Comparison of ENCODE assay signal across 23 mouse cellular contexts in the genomic region with DNA sequence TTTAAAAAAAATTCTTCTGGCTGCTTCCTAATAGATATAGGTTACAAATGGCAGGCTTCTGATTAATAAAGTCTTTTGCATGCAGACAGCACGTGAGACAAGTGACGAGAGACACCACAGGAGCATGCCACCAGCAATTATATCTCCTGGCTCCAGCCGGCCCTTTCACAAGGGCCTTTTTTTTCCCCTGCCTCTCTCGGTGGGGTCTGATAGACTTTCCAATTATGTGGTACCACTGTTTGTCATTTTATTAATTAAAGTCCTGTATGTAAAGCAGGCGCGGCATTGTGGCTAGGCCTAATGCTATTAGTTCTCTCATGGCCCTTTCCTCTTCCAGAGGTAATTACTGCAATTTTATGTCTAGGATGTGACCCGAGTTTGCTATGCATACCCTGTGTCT.
DNase-seq lines count a peak whose midpoint lies in the region; ATAC-seq and TF ChIP-seq lines count a peak whose summit lies in the region.
"Had no signal": no experiment of that assay in that cellular context is flagged by ENCODE, and none has a peak within 500 bp of the region (broad histone marks: within the 10 kb centered on the region; RNA-seq: fewer than 3 reads in every experiment).

No protein-coding gene starts in this region.

- peak; percentile 42 for DNase-seq in forebrain, embryonic 11.5 days (ENCODE audit: low spot score)
- DNase-seq in forebrain, embryonic 14.5 days (ENCODE audit: low spot score) = no peak
- DNase-seq in brain, embryonic 14.5 days (ENCODE audit: low read depth) = peak; percentile 52
- peak; percentile 55 for DNase-seq in retina, embryonic 14.5 days (ENCODE audit: low spot score)
- peak; percentile 76 for DNase-seq in retina, postnatal 1 day
- DNase-seq in liver, postnatal 0 days = no peak
- no peak for DNase-seq in frontal cortex, adult 2 months (ENCODE audit: extremely low spot score in 1 of 2, low spot score in 1 of 2)
- DNase-seq in heart, postnatal 25 days (ENCODE audit: low spot score) = no peak
- DNase-seq: adrenal gland, adult 2 months; adrenal gland, adult 8-10 months; adrenal gland, postnatal 10 days; adrenal gland, postnatal 14 days; adrenal gland, postnatal 25 days; adrenal gland, postnatal 36 days; B cell, adult 2 months; cerebellum, adult 11 months; cerebellum, adult 11-12 months; cerebellum, adult 18-20 months had no signal

- no peaks in the 10 kb centered on the region for H3K36me3 ChIP-seq in forebrain, embryonic 11.5 days (ENCODE audit: control insufficient read depth, insufficient read depth, low read length)
- H3K36me3 ChIP-seq in forebrain, embryonic 14.5 days (ENCODE audit: control insufficient read depth, insufficient read depth, low read length) = no peaks in the 10 kb centered on the region
- no peaks in the 10 kb centered on the region for H3K36me3 ChIP-seq in liver, postnatal 0 days (replicated peaks; ENCODE audit: insufficient read depth, low read length)
- H3K36me3 ChIP-seq: G1E had no signal

- intact Hi-C loops in heart, postnatal 25 days (cut with DNase I) = no loop called here

- no peak for ATAC-seq in forebrain, embryonic 11.5 days (replicated peaks; ENCODE audit: low FRiP score)
- ATAC-seq in forebrain, embryonic 14.5 days = no peak
- ATAC-seq in liver, postnatal 0 days = no peak
- ATAC-seq: activated CD4-positive, CD25-positive, alpha-beta regulatory T cell, adult 4 months; CD4-positive, CD25-positive, alpha-beta regulatory T cell, adult 4 months; Patski had no signal

- no peak overlapping the region for H3K4me2 ChIP-seq in forebrain, embryonic 11.5 days (ENCODE audit: low read depth, low read length, severe bottlenecking)
- no peak overlapping the region for H3K4me2 ChIP-seq in forebrain, embryonic 14.5 days (ENCODE audit: low read length)
- H3K4me2 ChIP-seq in liver, postnatal 0 days (ENCODE audit: low read depth, low read length) = no peak overlapping the region

- H3K27ac ChIP-seq in forebrain, embryonic 11.5 days (ENCODE audit: low read depth, low read length) = no peak overlapping the region
- H3K27ac ChIP-seq in forebrain, embryonic 14.5 days (ENCODE audit: low read depth, low read length) = no peak overlapping the region
- H3K27ac ChIP-seq in liver, postnatal 0 days (ENCODE audit: low read depth) = no peak overlapping the region

- TF ChIP-seq POLR2A in brain, embryonic 14.5 days (IDR thresholded peaks at IDR 0.05; ENCODE audit: borderline replicate concordance, extremely low read depth, insufficient read depth, insufficient read length, poor library complexity, severe bottlenecking) = no peak

- TF ChIP-seq EP300 in liver, postnatal 0 days (IDR thresholded peaks at IDR 0.05; ENCODE audit: low read depth) = no peak

- 49% methylated on average over 7 of the region's 7 CpGs for whole genome bisulfite sequencing in forebrain, embryonic 11.5 days
- 19% methylated on average over 7 of the region's 7 CpGs for WGBS in forebrain, embryonic 14.5 days
- 81% methylated on average over 7 of the region's 7 CpGs for WGBS in liver, postnatal 0 days (ENCODE audit: insufficient replicate concordance)

- no peak overlapping the region for H3K9ac ChIP-seq in forebrain, embryonic 11.5 days (ENCODE audit: low read length)
- H3K9ac ChIP-seq in forebrain, embryonic 14.5 days (ENCODE audit: low read length) = no peak overlapping the region
- H3K9ac ChIP-seq in liver, postnatal 0 days (replicated peaks) = no peak overlapping the region

- H3K4me3 ChIP-seq in forebrain, embryonic 11.5 days (ENCODE audit: low read depth, low read length) = no peak overlapping the region
- no peak overlapping the region for H3K4me3 ChIP-seq in forebrain, embryonic 14.5 days (ENCODE audit: low read depth, low read length)
- no peak overlapping the region for H3K4me3 ChIP-seq in liver, postnatal 0 days (ENCODE audit: low read depth, low read length)

- H3K9me3 ChIP-seq in forebrain, embryonic 11.5 days (ENCODE audit: control insufficient read depth, low read length) = no peaks in the 10 kb centered on the region
- H3K9me3 ChIP-seq in forebrain, embryonic 14.5 days (replicated peaks; ENCODE audit: control insufficient read depth, low read length) = no peaks in the 10 kb centered on the region
- no peaks in the 10 kb centered on the region for H3K9me3 ChIP-seq in liver, postnatal 0 days (ENCODE audit: low read length)

- no peak for TF ChIP-seq CTCF in brain, embryonic 14.5 days (IDR thresholded peaks at IDR 0.05; ENCODE audit: borderline replicate concordance, extremely low read depth, insufficient read depth, insufficient read length)
- TF ChIP-seq CTCF in liver, postnatal 0 days (IDR thresholded peaks at IDR 0.05; ENCODE audit: low read depth) = no peak

- no peaks in the 10 kb centered on the region for H3K27me3 ChIP-seq in forebrain, embryonic 11.5 days (ENCODE audit: control insufficient read depth, insufficient read depth, low read length)
- H3K27me3 ChIP-seq in forebrain, embryonic 14.5 days (replicated peaks; ENCODE audit: control insufficient read depth, insufficient read depth, low read length) = no peaks in the 10 kb centered on the region
- H3K27me3 ChIP-seq in liver, postnatal 0 days (ENCODE audit: insufficient read depth, low read length) = no peaks in the 10 kb centered on the region
- H3K27me3 ChIP-seq: CH12.LX, Patski had no signal

- H3K4me1 ChIP-seq in forebrain, embryonic 11.5 days (replicated peaks; ENCODE audit: control insufficient read depth, insufficient read depth, low read length) = no peaks in the 10 kb centered on the region
- 0 out of 2 replicates have a peak, but pooled peaks cover 5% of the 10 kb centered on the region for H3K4me1 ChIP-seq in forebrain, embryonic 14.5 days (ENCODE audit: control insufficient read depth, insufficient read depth, low read length)
- H3K4me1 ChIP-seq in liver, postnatal 0 days (ENCODE audit: insufficient read depth) = no peaks in the 10 kb centered on the region

Comparison
In these comparisons a context has a peak if more than half of its experiments do, and no peak if none do; other contexts are left out.
1. DNase-seq: peak in forebrain, embryonic 11.5 days (single experiment), brain, embryonic 14.5 days (single experiment), retina, embryonic 14.5 days (single experiment) and retina, postnatal 1 day (single experiment); none in forebrain, embryonic 14.5 days (single experiment), liver, postnatal 0 days (single experiment), frontal cortex, adult 2 months (0 of 2) and heart, postnatal 25 days (single experiment).